9 mouse cellular contexts compared by ENCODE assay signal in genomic region chr6:135332737-135333281, GRCm38 (mm10). TPM values are rescaled to one million over a fixed set of nuclear protein-coding genes. Genes with fewer than 3 reads are reported as not detected.
DNase-seq lines count a peak whose midpoint lies in the region; ATAC-seq and TF ChIP-seq lines count a peak whose summit lies in the region.
"Had no signal": no experiment of that assay in that cellular context is flagged by ENCODE, and none has a peak within 500 bp of the region (broad histone marks: within the 10 kb centered on the region; RNA-seq: fewer than 3 reads in every experiment).

No protein-coding gene starts in this region.

- no peak for TF ChIP-seq CTCF in Patski (IDR thresholded peaks at IDR 0.05)

- ATAC-seq in Patski: peak; percentile 62
- ATAC-seq in embryonic facial prominence, embryonic 12.5 days (ENCODE audit: insufficient number of reproducible peaks, insufficient read depth, low FRiP score, low TSS enrichment): no peak
- ATAC-seq in hindbrain, embryonic 12.5 days (ENCODE audit: low FRiP score): peak; percentile 72
- ATAC-seq in limb, embryonic 13.5 days (ENCODE audit: low FRiP score, low read depth): peak; percentile 85
- peak; percentile 71 for ATAC-seq in stomach, embryonic 14.5 days (ENCODE audit: insufficient number of reproducible peaks, insufficient read depth, low FRiP score, low read depth)
- no peak for ATAC-seq in megakaryocyte, adult 5-6 weeks (ENCODE audit: poor library complexity, severe bottlenecking)
- ATAC-seq in megakaryocyte-erythroid progenitor cell, adult 5-6 weeks (replicated peaks; ENCODE audit: low FRiP score, low TSS enrichment, poor library complexity, severe bottlenecking): no peak

- H3K4me2 ChIP-seq in embryonic facial prominence, embryonic 12.5 days (replicated peaks): peak overlapping the region; percentile 29
- peak overlapping the region; percentile 34 for H3K4me2 ChIP-seq in hindbrain, embryonic 12.5 days (replicated peaks)
- peak overlapping the region; percentile 42 for H3K4me2 ChIP-seq in limb, embryonic 13.5 days (replicated peaks)
- H3K4me2 ChIP-seq in stomach, embryonic 14.5 days (replicated peaks; ENCODE audit: low read depth, low read length): no peak overlapping the region

- 10% methylated on average over 10 of the region's 10 CpGs for WGBS in embryonic facial prominence, embryonic 12.5 days
- WGBS in hindbrain, embryonic 12.5 days: 22% methylated on average over 10 of the region's 10 CpGs
- 10% methylated on average over 10 of the region's 10 CpGs for WGBS in limb, embryonic 13.5 days
- 14% methylated on average over 10 of the region's 10 CpGs for WGBS in stomach, embryonic 14.5 days

- no peaks in the 10 kb centered on the region for H3K36me3 ChIP-seq in embryonic facial prominence, embryonic 12.5 days
- no peaks in the 10 kb centered on the region for H3K36me3 ChIP-seq in hindbrain, embryonic 12.5 days
- H3K36me3 ChIP-seq in limb, embryonic 13.5 days: no peaks in the 10 kb centered on the region
- no peaks in the 10 kb centered on the region for H3K36me3 ChIP-seq in stomach, embryonic 14.5 days (ENCODE audit: control insufficient read depth, insufficient read depth, low read length)

- no peak overlapping the region for H3K4me3 ChIP-seq in embryonic facial prominence, embryonic 12.5 days
- no peak overlapping the region for H3K4me3 ChIP-seq in hindbrain, embryonic 12.5 days
- no peak overlapping the region for H3K4me3 ChIP-seq in limb, embryonic 13.5 days
- no peak overlapping the region for H3K4me3 ChIP-seq in stomach, embryonic 14.5 days (ENCODE audit: low read depth, low read length)

- in situ Hi-C loops in Patski (cut with MboI; ENCODE audit: low pct_unique_long_range_greater_than_20kb): no loop called here

- DNase-seq in Patski (ENCODE audit: low read depth, low spot score): no peak
- DNase-seq in ovary, postnatal 14 days (ENCODE audit: low spot score): no peak

- H3K9ac ChIP-seq in embryonic facial prominence, embryonic 12.5 days: no peak overlapping the region
- H3K9ac ChIP-seq in hindbrain, embryonic 12.5 days: 0 out of 2 replicates have a peak overlapping the region, but pooled peaks have one; percentile 27
- H3K9ac ChIP-seq in limb, embryonic 13.5 days: no peak overlapping the region
- H3K9ac ChIP-seq in stomach, embryonic 14.5 days (replicated peaks; ENCODE audit: low read depth, low read length): no peak overlapping the region
- H3K9ac ChIP-seq: liver, embryonic 14.5 days had no signal

- no peaks in the 10 kb centered on the region for H3K27me3 ChIP-seq in Patski
- H3K27me3 ChIP-seq in embryonic facial prominence, embryonic 12.5 days: no peaks in the 10 kb centered on the region
- H3K27me3 ChIP-seq in hindbrain, embryonic 12.5 days: no peaks in the 10 kb centered on the region
- H3K27me3 ChIP-seq in limb, embryonic 13.5 days: no peaks in the 10 kb centered on the region
- H3K27me3 ChIP-seq in stomach, embryonic 14.5 days (ENCODE audit: control insufficient read depth, insufficient read depth, low read length): no peaks in the 10 kb centered on the region

- POLR2A ChIA-PET in Patski (lab: Charles Lee): interaction anchor here (0.7 to 0.8 kb wide), 2 partner anchors 9 to 87 kb away, joined by 6 to 15 read pairs; no protein-coding TSS in a partner anchor

- CTCF ChIA-PET in Patski (lab: Charles Lee): interaction anchor here (1.1 to 1.2 kb wide), 2 partner anchors 30 to 45 kb away, joined by 3 read pairs; partner anchors contain the start of gene Emp1

- peaks cover 27% of the 10 kb centered on the region for H3K4me1 ChIP-seq in embryonic facial prominence, embryonic 12.5 days
- H3K4me1 ChIP-seq in hindbrain, embryonic 12.5 days: peaks cover 22% of the 10 kb centered on the region
- H3K4me1 ChIP-seq in limb, embryonic 13.5 days: peaks cover 41% of the 10 kb centered on the region
- peaks cover 10% of the 10 kb centered on the region; the same call in 1 of the 2 replicates for H3K4me1 ChIP-seq in stomach, embryonic 14.5 days (ENCODE audit: control insufficient read depth, insufficient read depth, low read length)

- no peaks in the 10 kb centered on the region for H3K9me3 ChIP-seq in embryonic facial prominence, embryonic 12.5 days
- no peaks in the 10 kb centered on the region for H3K9me3 ChIP-seq in hindbrain, embryonic 12.5 days (replicated peaks)
- H3K9me3 ChIP-seq in limb, embryonic 13.5 days: no peaks in the 10 kb centered on the region
- no peaks in the 10 kb centered on the region for H3K9me3 ChIP-seq in stomach, embryonic 14.5 days (ENCODE audit: control insufficient read depth, low read depth, low read length)

- peak overlapping the region; percentile 81 for H3K27ac ChIP-seq in embryonic facial prominence, embryonic 12.5 days
- peak overlapping the region; percentile 78 for H3K27ac ChIP-seq in hindbrain, embryonic 12.5 days
- peak overlapping the region; percentile 96 for H3K27ac ChIP-seq in limb, embryonic 13.5 days
- H3K27ac ChIP-seq in stomach, embryonic 14.5 days (ENCODE audit: low read length): no peak overlapping the region; the same call in 1 of the 2 replicates
- H3K27ac ChIP-seq: liver, embryonic 14.5 days had no signal

RNA-seq across cellular contexts. Expression of gene Pbp2, which starts 22.6 kb away (rescaled TPM):
- not detected for polyA plus RNA-seq in Patski (2021)
- polyA plus RNA-seq in embryonic facial prominence, embryonic 12.5 days (2016; fragmentation: Nextera tagmentation; extraction: Ambion mirVana): not detected in 2 replicates
- 0.18 and 0.22 TPM in 2 replicates for polyA plus RNA-seq in hindbrain, embryonic 12.5 days (2016; fragmentation: Nextera tagmentation; extraction: Ambion mirVana)
- polyA plus RNA-seq in limb, embryonic 13.5 days (2015; fragmentation: Nextera tagmentation; extraction: Ambion mirVana): 0.25 TPM in 1 of 2 replicates, not detected in the other
- not detected in 2 replicates for polyA plus RNA-seq in stomach, embryonic 14.5 days (2014; fragmentation: Nextera tagmentation; extraction: Ambion mirVana)
- total RNA-seq in megakaryocyte, adult 5-6 weeks (2015): not detected in 2 replicates
- not detected in 2 replicates for total RNA-seq in megakaryocyte, adult 5-6 weeks (2017)
- total RNA-seq in megakaryocyte-erythroid progenitor cell, adult 5-6 weeks (2014; fragmentation: Nextera tagmentation): not detected in 2 replicates
- not detected in 2 replicates for total RNA-seq in megakaryocyte-erythroid progenitor cell, adult 5-6 weeks (2017)
- polyA plus RNA-seq: liver, embryonic 14.5 days had no signal

RNA-seq across cellular contexts. Expression of gene Emp1, which starts 29.5 kb away (rescaled TPM):
- polyA plus RNA-seq in Patski (2021): 70.4 TPM
- 28.8 and 30.4 TPM in 2 replicates for polyA plus RNA-seq in embryonic facial prominence, embryonic 12.5 days (2016; fragmentation: Nextera tagmentation; extraction: Ambion mirVana)
- 19.4 and 22.2 TPM in 2 replicates for polyA plus RNA-seq in hindbrain, embryonic 12.5 days (2016; fragmentation: Nextera tagmentation; extraction: Ambion mirVana)
- 123 and 127 TPM in 2 replicates for polyA plus RNA-seq in limb, embryonic 13.5 days (2015; fragmentation: Nextera tagmentation; extraction: Ambion mirVana)
- polyA plus RNA-seq in stomach, embryonic 14.5 days (2014; fragmentation: Nextera tagmentation; extraction: Ambion mirVana): 28.8 and 32.1 TPM in 2 replicates
- 0.80 and 0.83 TPM in 2 replicates for total RNA-seq in megakaryocyte, adult 5-6 weeks (2015)
- 2.2 and 3.0 TPM in 2 replicates for total RNA-seq in megakaryocyte, adult 5-6 weeks (2017)
- 1.1 and 2.0 TPM in 2 replicates for total RNA-seq in megakaryocyte-erythroid progenitor cell, adult 5-6 weeks (2014; fragmentation: Nextera tagmentation)
- 0.66 TPM in 1 of 2 replicates, not detected in the other for total RNA-seq in megakaryocyte-erythroid progenitor cell, adult 5-6 weeks (2017)

Comparison
In these comparisons a context has a peak if more than half of its experiments do, and no peak if none do; other contexts are left out.
1. ATAC-seq: peak in Patski (single experiment), hindbrain, embryonic 12.5 days (single experiment), limb, embryonic 13.5 days (single experiment) and stomach, embryonic 14.5 days (single experiment); none in embryonic facial prominence, embryonic 12.5 days (single experiment), megakaryocyte, adult 5-6 weeks (single experiment) and megakaryocyte-erythroid progenitor cell, adult 5-6 weeks (single experiment).